Mouse (Mus musculus) cerebellum, adult (tissue): ENCODE measurements around the gene Slc33a1.

ENCODE experiments used
- ATAC-seq: cut with Nextera tagmentation; 2 replicates; pipeline ENCODE4 v1.9.2; 2017; ENCODE audit warnings: mild to moderate bottlenecking, moderate library complexity, mixed read lengths; ENCODE audit not compliant: insufficient number of reproducible peaks, low FRiP score, low TSS enrichment

Slc33a1 gene

GRCm38 (mm10) chr3:63898581-63899308 is 65.8 kb downstream of the Slc33a1 start:
- peak; percentile 89 for ATAC-seq

- no peak for ATAC-seq
Observed at GRCm38 (mm10) chr3:63897177-63897576, 67.4 kb downstream of the Slc33a1 start.

- no peak for ATAC-seq
Observed at GRCm38 (mm10) chr3:63896303-63896702, 68.3 kb downstream of the Slc33a1 start.

GRCm38 (mm10) chr3:63895786-63896185 is 68.8 kb downstream of the Slc33a1 start:
- no peak for ATAC-seq

- no peak for ATAC-seq
Observed at GRCm38 (mm10) chr3:63893677-63894076, 70.9 kb downstream of the Slc33a1 start.

GRCm38 (mm10) chr3:63892154-63892553 is 72.4 kb downstream of the Slc33a1 start:
- no peak for ATAC-seq
